Mouse (Mus musculus) heart, adult 9 months (tissue): ENCODE data around the gene Anapc16.

Experiments used
- DNase-seq, 2 experiments: peaks; one replicate each; pipeline ENCODE4 v3.0.0; 2022; ENCODE audit warnings: low spot score in 2 of 2

The Anapc16 gene

DNA sequence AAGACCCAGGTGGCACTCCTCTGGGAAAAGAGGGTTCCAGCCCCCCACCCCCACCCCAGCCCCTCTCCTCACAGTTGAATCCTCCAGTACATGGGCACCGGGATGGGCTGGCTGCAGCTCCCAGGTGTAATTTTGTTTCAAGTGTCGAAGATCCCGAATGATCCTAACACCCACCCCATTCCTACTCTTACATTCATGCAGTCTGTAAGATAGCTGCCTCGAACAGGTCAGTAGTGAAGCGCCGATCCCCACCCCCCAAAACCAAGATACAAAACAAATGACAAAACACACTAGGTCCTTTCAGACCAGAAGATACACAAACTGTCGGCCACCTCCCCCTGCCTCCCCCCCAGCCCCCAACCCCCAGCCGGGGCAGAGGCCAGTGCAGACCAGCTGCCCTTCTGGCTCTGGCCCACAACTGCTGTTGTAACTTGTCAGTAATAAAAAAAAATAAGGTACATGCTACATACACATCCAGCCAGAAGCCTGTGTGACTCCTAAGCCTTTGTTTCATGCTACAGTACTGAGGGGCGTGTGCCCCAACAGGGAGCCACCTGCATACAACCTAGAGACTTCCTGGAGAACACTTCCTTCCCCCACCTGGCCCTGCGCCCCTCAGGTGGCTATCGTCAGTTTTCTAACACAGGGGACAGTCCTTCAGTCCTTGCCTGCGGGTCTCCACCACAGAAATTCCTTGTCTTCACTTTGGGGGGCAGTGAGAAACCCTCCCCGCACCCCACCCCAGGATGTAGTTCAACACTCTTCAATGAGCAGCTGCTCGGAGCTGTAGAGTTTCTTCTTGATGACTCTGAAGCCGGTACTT is 52.9 kb downstream of the Anapc16 start:
- no peak for DNase-seq

DNA sequence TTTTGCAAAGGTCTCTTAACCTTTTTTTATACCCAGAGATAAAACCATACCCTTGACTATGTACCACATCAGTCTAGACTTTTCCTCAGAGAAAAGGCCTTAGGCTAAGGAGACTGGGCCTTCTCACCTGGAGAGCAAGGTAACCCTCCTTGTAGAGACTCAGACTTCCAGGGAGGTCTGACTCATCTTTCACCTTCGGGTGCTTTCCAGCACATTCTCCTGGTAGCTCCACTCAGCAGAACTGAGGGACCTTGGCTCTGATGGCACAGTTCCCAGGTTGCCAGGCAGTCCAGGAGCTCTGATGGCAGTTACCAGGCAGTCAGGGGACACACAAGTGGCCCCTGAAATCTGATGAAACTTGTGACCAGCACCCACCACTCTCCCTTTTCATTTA is 53.7 kb downstream of the Anapc16 start:
- no peak for DNase-seq

- peak; percentile 52 to 65 for DNase-seq
These were observed 54.3 kb downstream of the Anapc16 start for GRCm38 (mm10) chr10:59948363-59949254.

DNA sequence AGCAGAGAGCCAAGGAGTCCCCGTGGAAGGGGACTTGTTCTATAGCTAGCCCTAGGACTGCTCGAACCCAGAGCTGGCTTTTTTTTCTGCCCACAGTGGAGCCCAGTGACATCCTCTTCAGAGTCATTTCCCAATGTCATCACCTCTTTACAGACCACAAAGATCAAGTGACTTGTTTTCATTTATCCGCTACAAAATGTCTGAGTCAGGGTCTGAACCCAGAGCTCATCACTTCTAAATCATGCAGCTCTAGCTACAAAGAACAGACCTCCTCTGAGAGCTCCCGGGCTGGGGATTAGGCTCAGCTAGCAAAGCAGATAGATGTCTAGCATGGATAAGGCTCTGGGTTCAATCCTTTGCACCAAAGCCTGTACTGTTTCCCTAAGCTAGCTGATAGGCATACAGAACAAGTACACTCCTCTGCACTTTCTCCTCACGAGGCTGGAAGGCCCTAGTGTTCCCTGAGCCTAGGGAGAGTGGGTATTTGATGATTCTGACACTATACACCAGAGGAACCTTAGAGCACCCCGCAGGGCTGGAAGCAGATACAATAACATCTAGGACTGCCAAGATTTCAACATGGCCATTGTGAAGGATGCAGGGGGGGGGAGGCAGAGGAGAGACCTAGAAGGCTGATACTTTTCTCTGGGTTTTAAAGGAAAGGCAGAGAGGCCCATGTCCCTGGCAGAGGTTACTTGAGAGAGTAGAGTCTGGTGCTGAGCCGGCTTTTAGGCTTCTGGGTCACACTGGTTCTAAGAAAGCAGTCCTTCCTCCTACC is 55.5 kb downstream of the Anapc16 start:
- DNase-seq = peak in 1 of 2 experiments; percentile 52

DNA sequence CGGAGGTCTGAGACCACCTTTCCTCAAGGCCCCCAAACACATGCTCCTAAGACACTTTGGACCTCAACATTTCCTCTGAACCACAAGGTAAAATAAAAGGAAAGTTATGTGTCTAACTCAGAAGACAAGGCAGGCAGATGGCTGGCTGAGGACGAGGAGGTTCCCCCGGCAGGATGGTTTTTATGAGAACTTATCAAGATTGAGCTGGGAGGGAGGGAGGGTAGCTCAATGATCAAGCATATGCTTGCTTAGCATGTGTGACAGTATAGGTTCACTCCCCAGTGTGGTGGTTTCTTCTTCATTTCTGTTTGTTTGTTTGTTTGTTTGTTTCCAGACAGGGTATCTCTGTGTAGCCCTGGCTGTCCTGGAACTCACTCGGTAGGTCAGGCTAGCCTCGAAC is 56.6 kb downstream of the Anapc16 start:
- no peak for DNase-seq

DNA sequence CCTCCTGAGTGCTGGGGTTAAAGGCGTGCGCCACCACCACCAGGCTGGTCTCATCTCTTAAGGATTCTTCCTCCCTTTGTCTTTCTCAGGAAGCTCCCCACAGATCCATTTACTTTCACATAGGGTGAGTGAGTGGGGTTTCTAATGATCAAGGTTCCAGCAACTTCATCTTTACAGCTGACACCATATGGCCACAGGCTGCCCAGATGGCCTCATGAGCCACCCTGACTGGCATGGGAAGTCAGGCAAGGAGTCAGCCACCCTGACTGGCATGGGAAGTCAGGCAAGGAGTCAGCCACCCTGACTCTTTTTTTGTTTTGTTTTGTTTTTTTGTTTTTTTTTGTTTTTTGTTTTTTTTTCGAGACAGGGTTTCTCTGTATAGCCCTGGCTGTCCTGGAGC is 57.5 kb downstream of the Anapc16 start:
- no peak for DNase-seq

- peak in 1 of 2 experiments; percentile 82 for DNase-seq
These were observed 59.4 kb downstream of the Anapc16 start for GRCm38 (mm10) chr10:59943421-59943989.

- DNase-seq = peak; percentile 59 to 68
These were observed 60.0 kb downstream of the Anapc16 start for GRCm38 (mm10) chr10:59942847-59943420.

GRCm38 (mm10) chr10:59942281-59942846 is 60.6 kb downstream of the Anapc16 start:
- DNase-seq = no peak

DNA sequence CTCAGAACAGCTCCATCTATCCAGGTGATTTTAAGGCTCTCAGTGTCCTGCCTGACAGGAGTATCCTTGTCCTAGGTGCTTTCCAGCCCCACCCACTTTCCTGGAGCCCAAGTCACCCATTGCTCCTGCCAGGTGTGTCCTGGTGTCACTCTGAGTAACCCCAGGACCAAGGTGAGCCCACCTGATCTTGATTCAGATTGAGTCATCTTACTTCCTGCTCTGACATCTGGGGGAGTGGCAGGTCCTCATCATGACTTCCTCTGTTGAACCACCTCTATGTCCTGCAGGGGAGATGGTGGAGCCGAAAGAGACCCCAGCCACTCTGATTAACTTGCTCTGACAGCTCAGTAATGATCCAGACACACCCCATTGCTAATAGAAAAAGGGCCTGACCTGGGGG is 63.9 kb downstream of the Anapc16 start:
- no peak for DNase-seq

- no peak for DNase-seq
These were observed 64.3 kb downstream of the Anapc16 start for GRCm38 (mm10) chr10:59938662-59939061.
